Mouse (Mus musculus) forebrain, postnatal 0 days (tissue): ENCODE measurements around the gene Thumpd1. TPM values are rescaled to one million over a fixed set of nuclear protein-coding genes. Genes with fewer than 3 reads are reported as not detected.
"Not testable (repeated sequence)": the region's sequence is repeated elsewhere in the genome, so short reads cannot be mapped to it uniquely, and the experiment has no call there.

Source experiments
- ATAC-seq: fragments of 200-750 bp; cut with Nextera tagmentation; 2 replicates; pipeline ENCODE4 v1.8.0; 2017; ENCODE audit warnings: mild to moderate bottlenecking, moderate library complexity
- DNase-seq: peaks from one replicate; pipeline ENCODE4 v3.0.0-alpha.2; 2015
- H3K27ac ChIP-seq: fragments of 300-500 bp; sonication (generic); 2 replicates; pipeline ENCODE4 v1.5.1; 2014; ENCODE audit warnings: low read depth, mild to moderate bottlenecking, antibody characterized with exemption, low read length, moderate library complexity, mixed read lengths
- H3K27me3 ChIP-seq: fragments of 300-500 bp; sonication (generic); 2 replicates; pipeline ENCODE4 v1.6.1; 2014; ENCODE audit warnings: mild to moderate bottlenecking, low read length, mixed read lengths; ENCODE audit not compliant: insufficient read depth
- H3K36me3 ChIP-seq: fragments of 300-500 bp; sonication (generic); 2 replicates; pipeline ENCODE4 v1.6.1; 2014; ENCODE audit warnings: mild to moderate bottlenecking, moderate library complexity; ENCODE audit not compliant: insufficient read depth
- H3K4me1 ChIP-seq: fragments of 300-500 bp; sonication (generic); 2 replicates; pipeline ENCODE4 v1.6.1; 2014; ENCODE audit warnings: antibody characterized with exemption; ENCODE audit not compliant: insufficient read depth
- H3K4me2 ChIP-seq: fragments of 300-500 bp; sonication (generic); 2 replicates; pipeline ENCODE4 v1.6.1; 2014; ENCODE audit warnings: low read depth, mild to moderate bottlenecking, moderate library complexity
- H3K4me3 ChIP-seq: fragments of 300-500 bp; sonication (generic); 2 replicates; pipeline ENCODE4 v1.5.1; 2014; ENCODE audit warnings: low read depth, low read length, mixed read lengths
- H3K9ac ChIP-seq: fragments of 300-500 bp; sonication (generic); 2 replicates; pipeline ENCODE4 v1.6.1; 2014; ENCODE audit warnings: mild to moderate bottlenecking
- H3K9me3 ChIP-seq: fragments of 300-500 bp; sonication (generic); 2 replicates; pipeline ENCODE4 v1.6.1; 2016; ENCODE audit warnings: low read length
- CTCF ChIP-seq: sonication (generic); IDR thresholded peaks from 2 replicates; pipeline ENCODE4 v1.5.1; 2016; ENCODE audit warnings: antibody characterized with exemption, control low read depth, low read depth
- WGBS: fragments of 180-500 bp; shearing (Covaris S2); extraction: QIAGEN DNeasy Blood & Tissue Kit; methylation state at CpG from one replicate; pipeline ENCODE4 v1.1.7; 2014; 5-methylcytosine and 5-hydroxymethylcytosine counted together
- polyA plus RNA-seq: library from polyadenylated mRNA; unstranded; fragments of >200 nt; fragmentation: Nextera tagmentation; extraction: Ambion mirVana; gene quantifications from 2 replicates; pipeline ENCODE4 v1.2.1, GENCODE M21; 2015
- total RNA-seq: library from RNA; depleted of rRNA; stranded (reverse); fragments of >200 nt; gene quantifications from 2 replicates; pipeline ENCODE4 v1.2.3, GENCODE M21; 2014

The Thumpd1 gene
- total and polyA plus RNA-seq, 2 experiments from 2014 or later = 76.8 to 79.8 TPM

GRCm38 (mm10) chr7:119749942-119750341 is 29.3 kb upstream of the Thumpd1 start:
- no peak overlapping the region for H3K4me3 ChIP-seq
- no peak for ATAC-seq
- no peak overlapping the region for H3K27ac ChIP-seq
- no peaks in the 10 kb centered on the region for H3K27me3 ChIP-seq
- DNase-seq = no peak
- H3K4me2 ChIP-seq = no peak overlapping the region
- no peaks in the 10 kb centered on the region for H3K4me1 ChIP-seq
- WGBS = 52% methylated on average over 2 of the region's 2 CpGs
- no peaks in the 10 kb centered on the region for H3K36me3 ChIP-seq
- no peak overlapping the region for H3K9ac ChIP-seq
- no peak for TF ChIP-seq CTCF
- H3K9me3 ChIP-seq = no peaks in the 10 kb centered on the region

GRCm38 (mm10) chr7:119748761-119749160 is 28.2 kb upstream of the Thumpd1 start:
- Histone ChIP-seq H3K9me3 (no peaks in the 10 kb centered on the region), H3K9ac (no peak overlapping the region), H3K4me3 (no peak overlapping the region), H3K4me2 (no peak overlapping the region), H3K27ac (no peak overlapping the region), H3K27me3 (no peaks in the 10 kb centered on the region), H3K36me3 (no peaks in the 10 kb centered on the region), H3K4me1 (no peaks in the 10 kb centered on the region)
- no peak for TF ChIP-seq CTCF
- ATAC-seq (no peak), DNase-seq (no peak)
- WGBS = 84% methylated on average over 1 of the region's 2 CpGs

GRCm38 (mm10) chr7:119745869-119746268 is 25.3 kb upstream of the Thumpd1 start:
- 44% methylated on average over 1 of the region's 1 CpGs for WGBS
- TF ChIP-seq CTCF = no peak

GRCm38 (mm10) chr7:119744321-119744720 is 23.7 kb upstream of the Thumpd1 start:
- no peaks in the 10 kb centered on the region for H3K4me1 ChIP-seq
- H3K4me3 ChIP-seq = no peak overlapping the region
- no peak overlapping the region for H3K27ac ChIP-seq
- H3K9me3 ChIP-seq = no peaks in the 10 kb centered on the region
- H3K9ac ChIP-seq = no peak overlapping the region
- 0 out of 2 replicates have a peak, but pooled peaks have one; percentile 16 for TF ChIP-seq CTCF
- H3K4me2 ChIP-seq = peak overlapping the region; percentile 13; the same call in 1 of the 2 replicates
- no peak for DNase-seq
- H3K27me3 ChIP-seq = no peaks in the 10 kb centered on the region
- WGBS = 11% methylated on average over 34 of the region's 34 CpGs
- no peaks in the 10 kb centered on the region for H3K36me3 ChIP-seq
- no peak for ATAC-seq

More at GRCm38 (mm10) chr7:119745869-119746268, 25.3 kb upstream of the Thumpd1 start:
- ATAC-seq (no peak), DNase-seq (no peak)
- H3K9me3 ChIP-seq = no peaks in the 10 kb centered on the region
- H3K36me3 ChIP-seq = no peaks in the 10 kb centered on the region
- H3K4me1 ChIP-seq = no peaks in the 10 kb centered on the region
- H3K4me3 ChIP-seq = no peak overlapping the region
- H3K4me2 ChIP-seq = no peak overlapping the region
- H3K27ac ChIP-seq = no peak overlapping the region
- no peaks in the 10 kb centered on the region for H3K27me3 ChIP-seq
- H3K9ac ChIP-seq = no peak overlapping the region

- Histone ChIP-seq H3K4me2 (peak overlapping the region; percentile 42), H3K9ac (peak overlapping the region; percentile 33; the same call in 1 of the 2 replicates), H3K4me3 (peak overlapping the region; percentile 35)
- WGBS = 6% methylated on average over 26 of the region's 44 CpGs
- ATAC-seq = peak; percentile 86
- not testable (repeated sequence) for H3K4me1 ChIP-seq, H3K27ac ChIP-seq, H3K9me3 ChIP-seq, H3K36me3 ChIP-seq, H3K27me3 ChIP-seq, DNase-seq
Measured at GRCm38 (mm10) chr7:119739798-119740468, 19.3 kb upstream of the Thumpd1 start.

DNA sequence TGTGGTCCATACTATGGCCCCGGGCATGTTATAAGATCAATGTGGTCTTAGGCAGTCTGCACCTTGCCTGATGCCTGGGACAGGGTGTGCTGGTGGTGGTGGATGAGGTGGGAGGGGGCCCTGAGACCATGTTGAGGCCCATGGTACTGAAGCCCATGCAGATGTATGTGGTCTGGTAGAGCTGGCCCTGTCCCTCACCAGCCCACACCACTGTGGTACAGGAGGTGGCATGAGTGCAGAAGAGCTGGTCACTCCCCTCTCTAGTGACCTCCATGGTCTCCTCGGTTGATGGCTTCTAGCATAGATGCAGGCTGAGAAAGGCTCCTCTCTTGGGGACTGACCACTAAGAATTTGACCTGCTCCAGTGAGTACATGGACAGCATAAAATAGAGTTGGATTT is 18.3 kb upstream of the Thumpd1 start:
- Histone ChIP-seq H3K4me2 (no peak overlapping the region), H3K4me1 (no peaks in the 10 kb centered on the region), H3K9ac (no peak overlapping the region), H3K27ac (no peak overlapping the region), H3K36me3 (no peaks in the 10 kb centered on the region), H3K9me3 (no peaks in the 10 kb centered on the region), H3K27me3 (no peaks in the 10 kb centered on the region), H3K4me3 (no peak overlapping the region)
- TF ChIP-seq CTCF = no peak
- DNase-seq (no peak), ATAC-seq (no peak)
- WGBS = 86% methylated on average over 2 of the region's 2 CpGs

GRCm38 (mm10) chr7:119731262-119731661 is 10.7 kb upstream of the Thumpd1 start:
- WGBS = 87% methylated on average over 4 of the region's 4 CpGs
- H3K36me3 ChIP-seq, ATAC-seq: not testable (repeated sequence)

More at GRCm38 (mm10) chr7:119731262-119731661, 10.7 kb upstream of the Thumpd1 start:
- not testable (repeated sequence) for H3K4me1 ChIP-seq, H3K27me3 ChIP-seq, H3K4me3 ChIP-seq, H3K27ac ChIP-seq, H3K4me2 ChIP-seq, DNase-seq, H3K9ac ChIP-seq, H3K9me3 ChIP-seq
- peak; percentile 37; the same call in 1 of the 2 replicates for TF ChIP-seq CTCF
